ENCODE assay signal across 9 mouse cellular contexts in the genomic region with DNA sequence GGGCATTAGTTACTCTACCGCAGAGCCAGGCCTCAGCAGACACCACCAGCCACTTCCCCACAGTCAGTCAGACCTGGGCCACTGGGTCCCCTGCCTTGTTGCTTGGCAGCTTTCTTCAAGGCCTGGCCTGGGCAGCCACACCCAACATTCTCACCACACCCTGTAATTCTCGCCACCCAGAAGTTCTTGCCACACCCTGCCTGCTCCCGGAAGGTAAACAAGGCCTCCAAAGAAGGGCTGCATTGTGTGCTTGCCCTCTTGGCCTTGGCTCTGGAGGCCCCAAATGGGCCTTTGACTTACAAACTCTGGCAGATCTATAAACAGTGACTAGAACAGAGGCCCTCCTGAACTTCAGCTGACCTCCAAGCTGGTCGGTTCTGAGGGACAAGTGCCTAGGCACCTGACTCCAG.
DNase-seq lines count a peak whose midpoint lies in the region; ATAC-seq and TF ChIP-seq lines count a peak whose summit lies in the region.
"Had no signal": no experiment of that assay in that cellular context is flagged by ENCODE, and none has a peak within 500 bp of the region (broad histone marks: within the 10 kb centered on the region; RNA-seq: fewer than 3 reads in every experiment).

No protein-coding gene starts in this region.

- no peak for TF ChIP-seq RAD21 in MEL (IDR thresholded peaks at IDR 0.05; ENCODE audit: low read depth, low read length)

- no peak overlapping the region for H3K4me3 ChIP-seq in MEL (ENCODE audit: control insufficient read depth in 1 of 2, insufficient read depth in 1 of 2, low read depth in 2 of 2, low read length in 2 of 2)
- no peak overlapping the region for H3K4me3 ChIP-seq in heart, embryonic 15.5 days
- H3K4me3 ChIP-seq: hindbrain, embryonic 15.5 days had no signal

- no peak for TF ChIP-seq EP300 in MEL (IDR thresholded peaks at IDR 0.05; ENCODE audit: low read depth in 1 of 2, low read length in 2 of 2)

- ATAC-seq in heart, embryonic 15.5 days (replicated peaks; ENCODE audit: insufficient number of reproducible peaks, insufficient read depth, low FRiP score, low read depth) = no peak
- ATAC-seq in neutrophil, adult 5-6 weeks (ENCODE audit: extremely low read depth, insufficient number of reproducible peaks, low FRiP score, poor library complexity, severe bottlenecking) = peak; percentile 87

- peak overlapping the region; percentile 21; the same call in 1 of the 2 replicates for H3K9ac ChIP-seq in MEL (ENCODE audit: control insufficient read depth, low read depth, low read length, poor library complexity, severe bottlenecking)
- H3K9ac ChIP-seq in heart, embryonic 15.5 days = no peak overlapping the region
- H3K9ac ChIP-seq: hindbrain, embryonic 15.5 days had no signal

- no peak for TF ChIP-seq POLR2A in MEL (IDR thresholded peaks at IDR 0.05; ENCODE audit: control insufficient read depth in 1 of 2, insufficient read depth in 1 of 2, low read depth in 1 of 2, low read length in 2 of 2, poor library complexity in 1 of 2)

- peak overlapping the region; percentile 42 for H3K27ac ChIP-seq in MEL (ENCODE audit: control insufficient read depth, low read depth, low read length)
- H3K27ac ChIP-seq in heart, embryonic 15.5 days = peak overlapping the region; percentile 38; the same call in 1 of the 2 replicates
- H3K27ac ChIP-seq: hindbrain, embryonic 15.5 days had no signal

- H3K79me2 ChIP-seq in MEL (ENCODE audit: control insufficient read depth, insufficient read depth, low read length, poor library complexity) = no peaks in the 10 kb centered on the region

- peaks cover 0 to 9% of the 10 kb centered on the region in 2 experiments; a peak in 2 of 4 replicates for H3K4me1 ChIP-seq in MEL (ENCODE audit: control insufficient read depth in 1 of 2, insufficient read depth in 2 of 2, low read length in 2 of 2)
- peaks cover 39% of the 10 kb centered on the region for H3K4me1 ChIP-seq in heart, embryonic 15.5 days (replicated peaks)

- no peaks in the 10 kb centered on the region for H3K27me3 ChIP-seq in MEL (ENCODE audit: control insufficient read depth in 1 of 2, insufficient read depth in 2 of 2, low read length in 2 of 2)
- no peaks in the 10 kb centered on the region for H3K27me3 ChIP-seq in heart, embryonic 15.5 days
- H3K27me3 ChIP-seq: hindbrain, embryonic 15.5 days had no signal

- no peaks in the 10 kb centered on the region for H3K9me3 ChIP-seq in MEL (replicated peaks; ENCODE audit: insufficient read depth, low read length)
- no peaks in the 10 kb centered on the region for H3K9me3 ChIP-seq in heart, embryonic 15.5 days (replicated peaks)
- H3K9me3 ChIP-seq: hindbrain, embryonic 15.5 days had no signal

- peak; percentile 49 for DNase-seq in embryo, embryonic 10 days (ENCODE audit: low spot score)
- no peak for DNase-seq in embryo, embryonic 11 days
- DNase-seq in MEL (ENCODE audit: low read depth, low spot score) (peak; percentile 78), liver (peak; percentile 84)
- DNase-seq in cerebellum, postnatal 25 days = no peak
- DNase-seq in neural tube, embryonic 10.5 days (ENCODE audit: extremely low spot score, low spot score) = no peak

- H3K4me2 ChIP-seq in heart, embryonic 15.5 days = no peak overlapping the region
- H3K4me2 ChIP-seq: hindbrain, embryonic 15.5 days had no signal

- no peak for TF ChIP-seq CTCF in MEL (IDR thresholded peaks at IDR 0.05 in 2 of 3, conservative IDR thresholded peaks at IDR 0.05 in 1 of 3; ENCODE audit: control insufficient read depth in 1 of 3, insufficient read depth in 1 of 3, low read depth in 2 of 3, low read length in 3 of 3, poor library complexity in 1 of 3, severe bottlenecking in 1 of 3)

- H3K36me3 ChIP-seq in MEL (ENCODE audit: control insufficient read depth in 1 of 2, insufficient read depth in 2 of 2, low read length in 2 of 2) = peaks cover 0 to 6% of the 10 kb centered on the region in 2 experiments; a peak in 2 of 4 replicates
- no peaks in the 10 kb centered on the region for H3K36me3 ChIP-seq in heart, embryonic 15.5 days
- H3K36me3 ChIP-seq: hindbrain, embryonic 15.5 days had no signal

- WGBS in heart, embryonic 15.5 days = 35% methylated on average over 4 of the region's 4 CpGs

TF ChIP-seq in MEL, 35 proteins besides CTCF, POLR2A, EP300 and RAD21:
- TF ChIP-seq E2F4 (IDR thresholded peaks at IDR 0.05; ENCODE audit: borderline replicate concordance, low read depth, low read length) = no peak
- TF ChIP-seq MXI1 (IDR thresholded peaks at IDR 0.05; ENCODE audit: low read depth, low read length) = peak; percentile 50; the same call in 1 of the 2 replicates
- TF ChIP-seq ELF1 (IDR thresholded peaks at IDR 0.05; ENCODE audit: low read depth, low read length) = peak; percentile 36; the same call in 1 of the 2 replicates
- peak; percentile 63 for TF ChIP-seq SIN3A (IDR thresholded peaks at IDR 0.05; ENCODE audit: low read length)
- TF ChIP-seq POLR2AphosphoS5 (IDR thresholded peaks at IDR 0.05; ENCODE audit: borderline replicate concordance, low read depth, low read length) = no peak
- no peak for TF ChIP-seq KAT2A (conservative IDR thresholded peaks at IDR 0.05; ENCODE audit: low read depth, low read length)
- peak; percentile 67; the same call in 1 of the 2 replicates for TF ChIP-seq HCFC1 (IDR thresholded peaks at IDR 0.05; ENCODE audit: low read depth, low read length)
- TF ChIP-seq SMC3 (IDR thresholded peaks at IDR 0.05; ENCODE audit: low read depth, low read length) = peak; percentile 29
- TF ChIP-seq NRF1 (IDR thresholded peaks at IDR 0.05; ENCODE audit: insufficient read depth, low read depth, low read length, poor library complexity, severe bottlenecking) = 0 out of 2 replicates have a peak, but pooled peaks have one; percentile 14
- no peak for TF ChIP-seq ZNF384 (IDR thresholded peaks at IDR 0.05; ENCODE audit: low read depth, low read length)
- TF ChIP-seq ETS1 (IDR thresholded peaks at IDR 0.05; ENCODE audit: low read depth, low read length) = 0 out of 2 replicates have a peak, but pooled peaks have one; percentile 42

Comparison
In these comparisons a context has a peak if more than half of its experiments do, and no peak if none do; other contexts are left out.
1. DNase-seq: peak in embryo, embryonic 10 days (single experiment), MEL (single experiment) and liver (single experiment); none in embryo, embryonic 11 days (single experiment), cerebellum, postnatal 25 days (0 of 2) and neural tube, embryonic 10.5 days (single experiment).